Mouse (Mus musculus) heart, embryonic 14.5 days (tissue): ENCODE data around the gene Zbtb16. TPM values are rescaled to one million over a fixed set of nuclear protein-coding genes. Genes with fewer than 3 reads are reported as not detected.

ENCODE experiments used
- ATAC-seq: fragments of 200-750 bp; cut with Nextera tagmentation; 2 replicates; pipeline ENCODE4 v1.8.0; 2017; ENCODE audit warnings: low read depth, moderate TSS enrichment; ENCODE audit not compliant: insufficient number of reproducible peaks, insufficient read depth, low FRiP score
- H3K27ac ChIP-seq, 2 experiments: fragments of 200-500 bp in 1 of 2; fragments of 300-500 bp in 1 of 2; sonication (generic) in 1 of 2; replicated peaks in 1 of 2; 2 replicates each; pipeline ENCODE4 v1.5.1; 2012 to 2014; ENCODE audit warnings: low read depth in 2 of 2, low read length in 2 of 2, control low read depth in 1 of 2, mild to moderate bottlenecking in 1 of 2, mixed read lengths in 1 of 2; ENCODE audit not compliant: control insufficient read depth in 1 of 2, insufficient read depth in 1 of 2
- H3K27me3 ChIP-seq: fragments of 300-500 bp; sonication (generic); 2 replicates; pipeline ENCODE4 v1.6.1; 2014; ENCODE audit warnings: mild to moderate bottlenecking, low read length, control low read depth; ENCODE audit not compliant: control insufficient read depth, insufficient read depth
- H3K36me3 ChIP-seq: fragments of 300-500 bp; sonication (generic); 2 replicates; pipeline ENCODE4 v1.6.1; 2014; ENCODE audit warnings: mild to moderate bottlenecking, control low read depth, low read length, mixed read lengths; ENCODE audit not compliant: control insufficient read depth, insufficient read depth
- H3K4me1 ChIP-seq, 2 experiments: fragments of 200-500 bp in 1 of 2; fragments of 300-500 bp in 1 of 2; sonication (generic) in 1 of 2; 2 replicates each; pipeline ENCODE4 v1.6.1; 2012 to 2014; ENCODE audit warnings: low read length in 2 of 2, control low read depth in 1 of 2, mixed read lengths in 1 of 2; ENCODE audit not compliant: control insufficient read depth in 2 of 2, insufficient read depth in 2 of 2
- H3K4me2 ChIP-seq: fragments of 300-500 bp; sonication (generic); 2 replicates; pipeline ENCODE4 v1.6.1; 2014; ENCODE audit warnings: mild to moderate bottlenecking, low read length
- H3K4me3 ChIP-seq, 2 experiments: fragments of 200-500 bp in 1 of 2; fragments of 300-500 bp in 1 of 2; sonication (generic) in 1 of 2; 2 replicates each; pipeline ENCODE4 v1.5.1; 2012 to 2014; ENCODE audit warnings: low read length in 2 of 2, mild to moderate bottlenecking in 2 of 2, control low read depth in 1 of 2, low read depth in 1 of 2, moderate library complexity in 1 of 2; ENCODE audit not compliant: control insufficient read depth in 1 of 2, insufficient read depth in 1 of 2
- H3K9ac ChIP-seq: fragments of 300-500 bp; sonication (generic); 2 replicates; pipeline ENCODE4 v1.6.1; 2014; ENCODE audit warnings: mild to moderate bottlenecking, low read length
- H3K9me3 ChIP-seq: fragments of 300-500 bp; sonication (generic); 2 replicates; pipeline ENCODE4 v1.6.1; 2016; ENCODE audit warnings: low read length, control low read depth; ENCODE audit not compliant: control insufficient read depth
- WGBS: fragments of 180-500 bp; shearing (Covaris S2); extraction: QIAGEN DNeasy Blood & Tissue Kit; methylation state at CpG from one replicate; pipeline ENCODE4 v1.1.7; 2014; 5-methylcytosine and 5-hydroxymethylcytosine counted together
- polyA plus RNA-seq: library from polyadenylated mRNA; unstranded; fragments of >200 nt; fragmentation: Nextera tagmentation; extraction: Ambion mirVana; gene quantifications from 2 replicates; pipeline ENCODE4 v1.2.1, GENCODE M21; 2014

Gene Zbtb16
- polyA plus RNA-seq, 1 experiment from 2014 or later, result 2.1 TPM

DNA sequence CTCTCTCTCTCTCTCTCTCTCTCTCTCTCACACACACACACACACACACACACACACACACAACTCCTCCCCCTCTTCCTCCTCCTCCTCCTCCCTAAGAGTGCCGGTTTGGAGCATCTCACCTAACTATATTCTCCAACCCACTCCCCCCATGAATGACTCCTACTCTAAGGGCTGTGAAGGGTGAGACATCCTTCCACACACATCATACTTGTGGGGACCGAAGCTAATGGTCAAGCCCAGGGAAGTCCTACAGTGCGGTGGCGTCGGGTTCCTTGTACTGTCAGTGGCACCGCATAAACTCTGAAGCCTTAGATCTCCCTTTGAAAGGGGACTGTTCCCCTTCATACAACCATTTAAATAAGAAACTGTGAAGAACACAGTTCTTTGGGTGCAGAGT, 110.9 kb downstream of the Zbtb16 start:
- no peaks in the 10 kb centered on the region for H3K9me3 ChIP-seq
- H3K27me3 ChIP-seq, result no peaks in the 10 kb centered on the region
- H3K9ac ChIP-seq, result no peak overlapping the region
- 86% methylated on average over 6 of the region's 6 CpGs for WGBS
- no peak for ATAC-seq
- no peak overlapping the region for H3K4me3 ChIP-seq
- no peak overlapping the region for H3K27ac ChIP-seq
- peaks cover 38 to 43% of the 10 kb centered on the region in 2 experiments for H3K4me1 ChIP-seq
- no peak overlapping the region for H3K4me2 ChIP-seq
- no peaks in the 10 kb centered on the region for H3K36me3 ChIP-seq

DNA sequence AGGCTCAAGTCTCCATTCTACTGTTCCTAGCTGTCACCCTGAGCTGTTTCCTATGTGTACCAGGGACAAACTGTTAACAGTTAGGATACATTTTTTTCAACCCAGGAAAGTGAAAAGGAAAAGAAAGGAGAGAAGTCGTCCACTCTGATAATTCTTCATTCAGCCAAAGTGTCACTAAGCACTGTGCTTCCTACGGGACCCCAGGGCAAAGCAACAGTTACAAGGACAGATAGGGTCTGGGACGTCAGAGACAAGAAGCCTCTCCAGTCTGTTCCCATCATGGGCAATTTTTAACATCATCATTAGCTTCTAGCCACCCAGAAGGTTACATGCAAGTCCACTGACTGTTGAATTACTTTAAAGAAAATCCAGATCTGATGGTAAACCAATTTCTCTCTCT, 111.3 kb downstream of the Zbtb16 start:
- Histone ChIP-seq H3K9ac (no peak overlapping the region), H3K36me3 (no peaks in the 10 kb centered on the region), H3K4me3 (no peak overlapping the region), H3K27me3 (no peaks in the 10 kb centered on the region), H3K27ac (no peak overlapping the region), H3K4me1 (peaks cover 35 to 39% of the 10 kb centered on the region in 2 experiments), H3K9me3 (no peaks in the 10 kb centered on the region), H3K4me2 (no peak overlapping the region)
- no peak for ATAC-seq
- WGBS, result 52% methylated on average over 3 of the region's 3 CpGs

GRCm38 (mm10) chr9:48723511-48724304, 112.3 kb downstream of the Zbtb16 start:
- Histone ChIP-seq H3K4me1 (peaks cover 25 to 29% of the 10 kb centered on the region in 2 experiments), H3K9me3 (no peaks in the 10 kb centered on the region), H3K4me2 (peak overlapping the region; percentile 32), H3K4me3 (no peak overlapping the region), H3K9ac (peak overlapping the region; percentile 61), H3K27ac (peak overlapping the region; percentile 43 to 86), H3K27me3 (no peaks in the 10 kb centered on the region), H3K36me3 (no peaks in the 10 kb centered on the region)
- peak; percentile 80 for ATAC-seq
- 11% methylated on average over 10 of the region's 10 CpGs for WGBS

DNA sequence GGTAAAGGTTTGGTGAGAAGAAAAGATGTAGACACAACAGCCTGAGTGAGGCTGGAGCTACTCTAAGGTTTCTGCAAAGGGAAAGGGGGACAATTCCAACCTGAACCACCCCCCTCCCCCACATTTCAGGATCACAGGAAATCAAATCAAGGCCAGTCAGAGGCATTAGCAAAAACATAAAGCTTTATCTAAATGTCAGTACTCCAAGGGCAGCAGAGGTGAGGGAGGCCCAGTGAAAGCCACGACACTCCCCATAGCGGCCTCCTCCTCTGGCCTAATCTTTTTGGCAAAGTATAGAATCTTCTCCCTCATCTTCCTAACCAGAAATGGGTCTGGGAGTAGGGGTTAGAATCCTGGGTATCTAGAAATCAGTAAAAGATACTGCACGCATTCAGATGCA, 113.0 kb downstream of the Zbtb16 start:
- Histone ChIP-seq H3K27ac (peak overlapping the region; percentile 57 to 86), H3K9ac (peak overlapping the region; percentile 56), H3K4me3 (no peak overlapping the region), H3K4me2 (peak overlapping the region; percentile 32; the same call in 1 of the 2 replicates), H3K9me3 (no peaks in the 10 kb centered on the region), H3K4me1 (peaks cover 18 to 22% of the 10 kb centered on the region in 2 experiments), H3K27me3 (no peaks in the 10 kb centered on the region), H3K36me3 (no peaks in the 10 kb centered on the region)
- WGBS, result 24% methylated on average over 3 of the region's 3 CpGs
- ATAC-seq, result no peak

GRCm38 (mm10) chr9:48722261-48722920, 113.6 kb downstream of the Zbtb16 start:
- H3K9me3 ChIP-seq, result no peaks in the 10 kb centered on the region
- H3K4me3 ChIP-seq, result no peak overlapping the region
- no peak overlapping the region for H3K4me2 ChIP-seq
- WGBS, result 82% methylated on average over 3 of the region's 3 CpGs
- ATAC-seq, result no peak
- peaks cover 14 to 18% of the 10 kb centered on the region in 2 experiments for H3K4me1 ChIP-seq
- no peaks in the 10 kb centered on the region for H3K36me3 ChIP-seq
- H3K27ac ChIP-seq, result peak overlapping the region in 1 of 2 experiments; percentile 86; a peak in 2 of 4 replicates
- no peaks in the 10 kb centered on the region for H3K27me3 ChIP-seq
- H3K9ac ChIP-seq, result no peak overlapping the region; the same call in 1 of the 2 replicates

DNA sequence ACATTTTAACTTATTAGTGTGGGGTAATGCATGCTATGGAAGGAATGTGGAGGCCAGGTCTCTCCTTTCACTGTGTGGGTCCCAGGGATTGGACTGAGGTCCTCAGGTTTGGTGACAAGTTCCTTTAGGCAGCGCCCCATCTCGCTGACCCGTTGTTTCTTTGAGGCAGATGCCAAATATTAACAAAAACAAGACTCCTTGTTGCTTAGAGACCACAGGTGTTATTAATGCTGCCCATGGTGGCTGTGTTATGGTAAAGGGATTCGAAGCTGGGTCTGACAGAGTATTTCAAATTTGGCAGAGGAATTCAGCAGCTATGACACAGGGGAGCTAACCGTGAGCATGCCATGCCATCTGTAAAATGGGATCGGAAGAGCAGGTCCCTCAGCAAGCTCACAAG, 114.4 kb downstream of the Zbtb16 start:
- Histone ChIP-seq H3K27me3 (no peaks in the 10 kb centered on the region), H3K36me3 (no peaks in the 10 kb centered on the region), H3K4me3 (no peak overlapping the region), H3K4me1 (peaks cover 14 to 18% of the 10 kb centered on the region in 2 experiments), H3K27ac (no peak overlapping the region), H3K9me3 (no peaks in the 10 kb centered on the region), H3K9ac (no peak overlapping the region), H3K4me2 (no peak overlapping the region)
- WGBS, result 96% methylated on average over 6 of the region's 6 CpGs
- no peak for ATAC-seq

GRCm38 (mm10) chr9:48721172-48721571, 114.8 kb downstream of the Zbtb16 start:
- Histone ChIP-seq H3K4me2 (no peak overlapping the region), H3K36me3 (no peaks in the 10 kb centered on the region), H3K4me3 (no peak overlapping the region), H3K9ac (no peak overlapping the region), H3K4me1 (peaks cover 14 to 18% of the 10 kb centered on the region in 2 experiments), H3K27me3 (no peaks in the 10 kb centered on the region), H3K9me3 (no peaks in the 10 kb centered on the region), H3K27ac (no peak overlapping the region)
- WGBS, result 75% methylated on average over 3 of the region's 3 CpGs
- no peak for ATAC-seq
